Mouse (Mus musculus) thymus, adult 2 months (tissue): Measurements from ENCODE around the gene Coq5. TPM values are rescaled to one million over a fixed set of nuclear protein-coding genes. Genes with fewer than 3 reads are reported as not detected.

ENCODE experiments used
- DNase-seq: peaks from one replicate; pipeline ENCODE4 v3.0.0; 2021
- H3K27ac ChIP-seq: fragments of 200-500 bp; 2 replicates; pipeline ENCODE4 v1.5.1; 2012; ENCODE audit warnings: low read length, control low read depth; ENCODE audit not compliant: control insufficient read depth, insufficient read depth
- H3K27me3 ChIP-seq: fragments of 200-500 bp; 2 replicates; pipeline ENCODE4 v1.6.1; 2012; ENCODE audit warnings: mild to moderate bottlenecking, low read length, moderate library complexity, mixed read lengths; ENCODE audit not compliant: control insufficient read depth, insufficient read depth
- H3K36me3 ChIP-seq: fragments of 200-500 bp; 2 replicates; pipeline ENCODE4 v1.6.1; 2012; ENCODE audit warnings: mild to moderate bottlenecking, low read length, moderate library complexity; ENCODE audit not compliant: control insufficient read depth, insufficient read depth
- H3K4me1 ChIP-seq: fragments of 200-500 bp; replicated peaks from 2 replicates; pipeline ENCODE4 v1.6.1; 2012; ENCODE audit warnings: low read length; ENCODE audit not compliant: control insufficient read depth, insufficient read depth
- H3K4me3 ChIP-seq: fragments of 200-500 bp; 2 replicates; pipeline ENCODE4 v1.5.1; 2012; ENCODE audit warnings: mild to moderate bottlenecking, low read length, control low read depth, moderate library complexity; ENCODE audit not compliant: control insufficient read depth, insufficient read depth
- CTCF ChIP-seq: fragments of 200-500 bp; IDR thresholded peaks from 2 replicates; pipeline ENCODE4 v1.5.1; 2012; ENCODE audit warnings: mild to moderate bottlenecking, control low read depth, low read length, moderate library complexity, borderline replicate concordance; ENCODE audit not compliant: control insufficient read depth, poor library complexity, insufficient read depth; ENCODE audit errors: extremely low read depth
- POLR2A ChIP-seq: fragments of 200-500 bp; IDR thresholded peaks from 2 replicates; pipeline ENCODE4 v1.6.1; 2012; ENCODE audit warnings: mild to moderate bottlenecking, low read length, control low read depth, moderate library complexity; ENCODE audit not compliant: control insufficient read depth, poor library complexity, insufficient read depth; ENCODE audit errors: extremely low read depth
- WGBS: fragments of 180-500 bp; shearing (Covaris S2); methylation state at CpG from one replicate; pipeline ENCODE4 v1.1.7; 2018; 5-methylcytosine and 5-hydroxymethylcytosine counted together
- polyA plus RNA-seq: library from polyadenylated mRNA; depleted of rRNA; stranded (reverse); fragments of >200 nt; gene quantifications from 2 replicates; pipeline ENCODE4 v1.2.3, GENCODE M21; 2012

Coq5 gene
- polyA plus RNA-seq, 1 experiment: 11.6 TPM

- WGBS: 69% methylated on average over 5 of the region's 5 CpGs
- TF ChIP-seq CTCF (no peak), POLR2A (no peak)
- Histone ChIP-seq H3K27me3 (no peaks in the 10 kb centered on the region), H3K36me3 (peaks cover 6% of the 10 kb centered on the region), H3K4me1 (peaks cover 6% of the 10 kb centered on the region), H3K4me3 (no peak overlapping the region), H3K27ac (no peak overlapping the region)
- DNase-seq: no peak
Measured at GRCm38 (mm10) chr5:115266340-115266739, 13.1 kb upstream of the Coq5 start.

GRCm38 (mm10) chr5:115266787-115267468, 12.5 kb upstream of the Coq5 start:
- no peak for DNase-seq
- Histone ChIP-seq H3K27ac (no peak overlapping the region), H3K4me3 (no peak overlapping the region), H3K36me3 (peaks cover 6% of the 10 kb centered on the region), H3K27me3 (no peaks in the 10 kb centered on the region), H3K4me1 (peaks cover 10% of the 10 kb centered on the region)
- WGBS: 88% methylated on average over 8 of the region's 8 CpGs
- TF ChIP-seq POLR2A (no peak), CTCF (no peak)

- peaks cover 5% of the 10 kb centered on the region for H3K36me3 ChIP-seq
- H3K27me3 ChIP-seq: no peaks in the 10 kb centered on the region
- 92% methylated on average over 3 of the region's 3 CpGs for WGBS
- no peak for DNase-seq
- H3K4me1 ChIP-seq: peaks cover 10% of the 10 kb centered on the region
- TF ChIP-seq CTCF: no peak
- no peak for TF ChIP-seq POLR2A
- no peak overlapping the region for H3K27ac ChIP-seq
- no peak overlapping the region for H3K4me3 ChIP-seq
Measured at GRCm38 (mm10) chr5:115267469-115268045, 11.9 kb upstream of the Coq5 start.

- no peak overlapping the region for H3K4me3 ChIP-seq
Measured at GRCm38 (mm10) chr5:115268266-115268665, 11.2 kb upstream of the Coq5 start.

GRCm38 (mm10) chr5:115269969-115270368, 9.5 kb upstream of the Coq5 start:
- TF ChIP-seq CTCF: no peak
- TF ChIP-seq POLR2A: no peak
- H3K27ac ChIP-seq: no peak overlapping the region
- no peak overlapping the region for H3K4me3 ChIP-seq
- peaks cover 12% of the 10 kb centered on the region for H3K4me1 ChIP-seq
- H3K36me3 ChIP-seq: no peaks in the 10 kb centered on the region
- no peaks in the 10 kb centered on the region for H3K27me3 ChIP-seq
- no peak for DNase-seq
- WGBS: 81% methylated on average over 1 of the region's 1 CpGs

More at GRCm38 (mm10) chr5:115268266-115268665, 11.2 kb upstream of the Coq5 start:
- H3K27ac ChIP-seq: no peak overlapping the region
- no peak for DNase-seq
- TF ChIP-seq POLR2A (no peak), CTCF (no peak)
- no peaks in the 10 kb centered on the region for H3K36me3 ChIP-seq
- H3K27me3 ChIP-seq: no peaks in the 10 kb centered on the region
- H3K4me1 ChIP-seq: peaks cover 12% of the 10 kb centered on the region
- 25% methylated on average over 3 of the region's 3 CpGs for WGBS

- WGBS: under 1% methylated on average over 74 of the region's 77 CpGs
- H3K4me1 ChIP-seq: peaks cover 12% of the 10 kb centered on the region
- no peaks in the 10 kb centered on the region for H3K27me3 ChIP-seq
- TF ChIP-seq POLR2A (no peak), CTCF (no peak)
- H3K4me3 ChIP-seq: peak overlapping the region; percentile 79
- no peak overlapping the region for H3K27ac ChIP-seq
- DNase-seq: peak; percentile 54
- H3K36me3 ChIP-seq: no peaks in the 10 kb centered on the region
Measured at GRCm38 (mm10) chr5:115271931-115272811, 7.3 kb upstream of the Coq5 start.

- DNase-seq: peak; percentile 99
- H3K27ac ChIP-seq: no peak within 1 kb of the TSS
- H3K4me3 ChIP-seq: peak within 1 kb of the TSS; percentile 79
- no peaks in the 10 kb centered on the region for H3K27me3 ChIP-seq
- 13% methylated on average over 26 of the region's 26 CpGs for WGBS
- H3K36me3 ChIP-seq: no peaks in the 10 kb centered on the region
- peaks cover 12% of the 10 kb centered on the region for H3K4me1 ChIP-seq
- TF ChIP-seq CTCF (no peak), POLR2A (peak; percentile 98)
Measured at GRCm38 (mm10) chr5:115272812-115273548, 6.5 kb upstream of the Coq5 start, which contains the start of gene Rnf10. Gene Rnf10 (minus strand): TSS chr5:115272898.
